Mouse (Mus musculus): ENCODE measurements at regions not wholly inside any gene's neighbourhood (a gene's known extent, or its start where the extent isn't known, plus 50 kb on each side); places are given as distances from the start of the nearest gene placed in this dataset.

GRCm38 (mm10) chr1:63977956-63978355 is 144.1 kb downstream of the Klf7 start:
- Histone ChIP-seq H3K27me3 (replicated peaks) (no peaks in the 10 kb centered on the region), H3K4me2 (no peak overlapping the region), H3K27ac (no peak overlapping the region), H3K4me1 (peaks cover 7% of the 10 kb centered on the region; the same call in 1 of the 2 replicates), H3K9me3 (no peaks in the 10 kb centered on the region), H3K36me3 (replicated peaks) (no peaks in the 10 kb centered on the region), H3K4me3 (no peak overlapping the region), H3K9ac (no peak overlapping the region)
- WGBS, result 51% methylated on average over 7 of the region's 7 CpGs
- ATAC-seq (replicated peaks), result no peak

DNA sequence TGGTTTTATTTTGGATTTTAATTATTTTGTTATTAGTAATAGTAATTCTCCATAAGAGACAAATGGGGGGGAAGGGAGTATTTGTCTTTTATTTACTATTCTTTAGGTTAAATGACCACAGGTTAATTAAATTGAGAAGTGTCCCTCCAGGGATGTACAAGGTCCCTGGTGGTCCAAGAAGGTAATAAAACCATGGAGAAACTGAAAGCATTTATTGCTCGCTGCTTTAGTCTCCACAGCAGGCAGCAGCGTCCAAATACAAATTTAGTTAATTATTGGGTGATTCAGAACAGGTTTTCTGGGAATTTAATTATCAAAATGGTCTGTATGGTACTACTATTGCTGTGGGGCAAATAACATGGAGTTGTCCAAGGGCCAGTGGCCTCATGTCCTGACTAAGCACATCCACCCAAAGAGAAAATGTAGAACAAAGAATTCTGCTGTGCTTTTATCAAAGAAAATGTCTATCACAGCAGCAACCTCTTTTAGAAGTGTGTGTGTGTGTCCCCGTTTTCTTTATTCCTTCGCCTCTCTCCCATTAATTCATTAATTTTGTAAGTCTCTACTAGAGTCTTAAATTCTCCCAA is 144.7 kb downstream of the Klf7 start:
- H3K27me3 ChIP-seq (replicated peaks), result no peaks in the 10 kb centered on the region
- no peaks in the 10 kb centered on the region for H3K9me3 ChIP-seq
- no peak overlapping the region for H3K27ac ChIP-seq
- no peak overlapping the region for H3K9ac ChIP-seq
- WGBS, result 62% methylated on average over 4 of the region's 4 CpGs
- H3K36me3 ChIP-seq (replicated peaks), result no peaks in the 10 kb centered on the region
- H3K4me3 ChIP-seq, result no peak overlapping the region
- H3K4me1 ChIP-seq, result peaks cover 7% of the 10 kb centered on the region; the same call in 1 of the 2 replicates
- H3K4me2 ChIP-seq, result no peak overlapping the region
- ATAC-seq (replicated peaks), result no peak

- H3K36me3 ChIP-seq (replicated peaks), result no peaks in the 10 kb centered on the region
- H3K4me2 ChIP-seq, result no peak overlapping the region
- peaks cover 7% of the 10 kb centered on the region; the same call in 1 of the 2 replicates for H3K4me1 ChIP-seq
- no peak overlapping the region for H3K4me3 ChIP-seq
- ATAC-seq (replicated peaks), result no peak
- H3K27me3 ChIP-seq (replicated peaks), result no peaks in the 10 kb centered on the region
- 61% methylated on average over 4 of the region's 4 CpGs for WGBS
- no peak overlapping the region for H3K9ac ChIP-seq
- no peak overlapping the region for H3K27ac ChIP-seq
- no peaks in the 10 kb centered on the region for H3K9me3 ChIP-seq
Observed at GRCm38 (mm10) chr1:63976862-63977261, 145.2 kb downstream of the Klf7 start.

- Histone ChIP-seq H3K27ac (no peak overlapping the region), H3K9ac (no peak overlapping the region), H3K36me3 (replicated peaks) (no peaks in the 10 kb centered on the region), H3K4me1 (no peaks in the 10 kb centered on the region), H3K4me3 (no peak overlapping the region), H3K27me3 (replicated peaks) (no peaks in the 10 kb centered on the region), H3K4me2 (no peak overlapping the region), H3K9me3 (no peaks in the 10 kb centered on the region)
- WGBS, result 94% methylated on average over 11 of the region's 11 CpGs
- ATAC-seq (replicated peaks), result no peak
Observed at GRCm38 (mm10) chr1:63967849-63968248, 154.2 kb downstream of the Klf7 start.

DNA sequence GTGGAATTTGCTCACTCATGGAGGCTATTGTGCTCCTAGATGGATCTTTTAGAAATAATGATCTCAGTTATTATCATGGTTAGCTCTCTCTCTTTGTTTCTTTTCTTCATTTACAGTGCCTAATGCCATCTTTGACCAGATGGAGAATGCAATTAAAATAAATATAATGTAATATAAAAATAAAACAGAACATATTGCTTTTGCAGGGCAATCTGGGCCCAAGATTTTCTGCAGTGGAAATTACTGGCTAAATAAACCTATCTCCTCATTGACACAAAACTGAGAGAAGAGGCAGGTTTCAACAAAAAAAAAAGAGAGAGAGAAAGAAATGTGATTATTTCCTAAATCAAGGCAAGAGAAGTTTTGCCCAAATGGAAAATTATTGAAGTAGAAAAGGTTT is 156.6 kb downstream of the Klf7 start:
- H3K9ac ChIP-seq, result no peak overlapping the region

GRCm38 (mm10) chr1:63964519-63964918 is 157.6 kb downstream of the Klf7 start:
- Histone ChIP-seq H3K27ac (no peak overlapping the region), H3K4me3 (no peak overlapping the region), H3K9ac (no peak overlapping the region), H3K27me3 (replicated peaks) (no peaks in the 10 kb centered on the region), H3K4me2 (no peak overlapping the region), H3K36me3 (replicated peaks) (no peaks in the 10 kb centered on the region), H3K4me1 (no peaks in the 10 kb centered on the region), H3K9me3 (no peaks in the 10 kb centered on the region)
- ATAC-seq (replicated peaks), result no peak
- 78% methylated on average over 1 of the region's 1 CpGs for WGBS

More for the DNA sequence above, 156.6 kb downstream of the Klf7 start:
- Histone ChIP-seq H3K4me2 (no peak overlapping the region), H3K36me3 (replicated peaks) (no peaks in the 10 kb centered on the region), H3K4me3 (no peak overlapping the region), H3K27ac (no peak overlapping the region), H3K9me3 (no peaks in the 10 kb centered on the region), H3K27me3 (replicated peaks) (no peaks in the 10 kb centered on the region), H3K4me1 (no peaks in the 10 kb centered on the region)
- ATAC-seq (replicated peaks), result no peak

- no peak for ATAC-seq (replicated peaks)
- no peak overlapping the region for H3K4me2 ChIP-seq
Observed at GRCm38 (mm10) chr1:63955701-63956355, 166.3 kb downstream of the Klf7 start.

GRCm38 (mm10) chr1:63954876-63955513 is 167.1 kb downstream of the Klf7 start:
- Histone ChIP-seq H3K9me3 (no peaks in the 10 kb centered on the region), H3K4me2 (no peak overlapping the region), H3K36me3 (replicated peaks) (no peaks in the 10 kb centered on the region), H3K27me3 (replicated peaks) (no peaks in the 10 kb centered on the region), H3K4me1 (peaks cover 12% of the 10 kb centered on the region; the same call in 1 of the 2 replicates), H3K4me3 (no peak overlapping the region), H3K27ac (no peak overlapping the region), H3K9ac (no peak overlapping the region)
- no peak for ATAC-seq (replicated peaks)
- 92% methylated on average over 6 of the region's 6 CpGs for WGBS

More at GRCm38 (mm10) chr1:63955701-63956355, 166.3 kb downstream of the Klf7 start:
- 94% methylated on average over 4 of the region's 4 CpGs for WGBS
- Histone ChIP-seq H3K36me3 (replicated peaks) (no peaks in the 10 kb centered on the region), H3K4me3 (no peak overlapping the region), H3K4me1 (peaks cover 12% of the 10 kb centered on the region; the same call in 1 of the 2 replicates), H3K9ac (no peak overlapping the region), H3K27ac (no peak overlapping the region), H3K27me3 (replicated peaks) (no peaks in the 10 kb centered on the region), H3K9me3 (no peaks in the 10 kb centered on the region)

GRCm38 (mm10) chr1:63954172-63954571 is 167.9 kb downstream of the Klf7 start:
- Histone ChIP-seq H3K9me3 (no peaks in the 10 kb centered on the region), H3K4me2 (no peak overlapping the region), H3K9ac (no peak overlapping the region), H3K4me3 (no peak overlapping the region), H3K27me3 (replicated peaks) (no peaks in the 10 kb centered on the region), H3K36me3 (replicated peaks) (no peaks in the 10 kb centered on the region), H3K4me1 (peaks cover 12% of the 10 kb centered on the region; the same call in 1 of the 2 replicates), H3K27ac (no peak overlapping the region)
- ATAC-seq (replicated peaks), result no peak
- WGBS, result 66% methylated on average over 2 of the region's 2 CpGs

DNA sequence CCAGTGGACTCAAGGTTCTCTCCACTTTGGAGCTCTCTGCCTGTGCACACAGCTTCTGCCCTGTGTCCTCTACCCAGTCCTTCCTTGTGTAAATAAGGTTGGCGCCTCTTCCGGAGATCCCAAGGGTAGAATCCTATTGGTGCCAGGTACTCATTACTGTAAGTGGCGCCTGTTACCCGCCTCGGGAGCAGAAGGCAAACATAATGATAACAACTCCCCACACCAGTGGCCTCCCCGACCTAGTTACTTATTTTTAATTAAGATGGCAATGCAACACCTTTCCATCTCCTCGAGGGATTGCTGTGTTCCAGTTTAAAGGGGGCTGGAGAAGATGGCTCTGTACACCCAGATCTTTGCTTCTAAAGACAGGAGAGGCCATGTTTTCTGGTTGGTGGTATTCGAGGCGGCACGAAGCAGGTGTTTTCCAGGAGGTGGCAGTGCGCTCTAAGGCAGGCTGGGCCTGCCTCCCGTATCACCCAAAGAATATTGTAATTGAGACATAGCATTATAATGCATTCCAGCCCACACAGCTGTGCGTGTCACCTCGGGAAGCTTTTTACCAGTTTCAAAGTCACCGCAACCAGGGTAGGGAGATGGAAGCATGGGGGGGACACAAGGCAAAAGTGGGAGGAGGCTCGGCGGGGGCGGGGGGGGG is 168.7 kb downstream of the Klf7 start:
- no peaks in the 10 kb centered on the region for H3K36me3 ChIP-seq (replicated peaks)
- H3K27ac ChIP-seq, result no peak overlapping the region
- 0 out of 2 replicates have a peak overlapping the region, but pooled peaks have one; percentile 18 for H3K4me2 ChIP-seq
- ATAC-seq (replicated peaks), result peak; percentile 91
- H3K4me3 ChIP-seq, result no peak overlapping the region
- 52% methylated on average over 18 of the region's 18 CpGs for WGBS
- no peak overlapping the region for H3K9ac ChIP-seq
- H3K4me1 ChIP-seq, result peaks cover 12% of the 10 kb centered on the region; the same call in 1 of the 2 replicates
- no peaks in the 10 kb centered on the region for H3K27me3 ChIP-seq (replicated peaks)
- no peaks in the 10 kb centered on the region for H3K9me3 ChIP-seq

DNA sequence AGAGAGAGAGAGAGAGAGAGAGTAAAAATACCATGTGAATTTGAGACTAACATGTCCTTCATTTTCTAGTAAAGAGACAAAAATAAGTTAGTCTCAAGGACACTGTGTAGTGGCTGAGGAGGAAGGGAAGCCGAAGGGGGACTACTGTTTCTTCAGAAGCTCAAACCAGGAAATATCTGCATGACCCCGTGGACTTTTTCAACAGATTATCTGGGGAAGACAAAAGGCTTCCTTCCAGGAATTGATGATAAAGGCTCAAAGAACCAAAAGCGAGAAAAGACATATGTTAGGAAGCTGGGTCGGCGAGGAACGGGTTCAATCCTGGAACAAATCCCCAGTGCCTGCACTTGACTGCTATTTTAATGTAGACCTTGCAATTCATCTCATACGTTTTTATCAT is 170.4 kb downstream of the Klf7 start:
- Histone ChIP-seq H3K9me3 (no peaks in the 10 kb centered on the region), H3K27ac (no peak overlapping the region; the same call in 1 of the 2 replicates), H3K9ac (no peak overlapping the region), H3K4me1 (peaks cover 12% of the 10 kb centered on the region; the same call in 1 of the 2 replicates), H3K27me3 (replicated peaks) (no peaks in the 10 kb centered on the region), H3K36me3 (replicated peaks) (no peaks in the 10 kb centered on the region), H3K4me3 (no peak overlapping the region), H3K4me2 (no peak overlapping the region)
- WGBS, result 59% methylated on average over 7 of the region's 7 CpGs
- no peak for ATAC-seq (replicated peaks)

- no peaks in the 10 kb centered on the region for H3K9me3 ChIP-seq
- H3K27me3 ChIP-seq (replicated peaks), result no peaks in the 10 kb centered on the region
- peaks cover 5% of the 10 kb centered on the region; the same call in 1 of the 2 replicates for H3K4me1 ChIP-seq
- no peak overlapping the region for H3K9ac ChIP-seq
- ATAC-seq (replicated peaks), result no peak
- H3K27ac ChIP-seq, result no peak overlapping the region
- H3K4me3 ChIP-seq, result no peak overlapping the region
- WGBS, result 77% methylated on average over 1 of the region's 1 CpGs
- no peaks in the 10 kb centered on the region for H3K36me3 ChIP-seq (replicated peaks)
- H3K4me2 ChIP-seq, result no peak overlapping the region
Observed at GRCm38 (mm10) chr1:63947278-63947677, 174.8 kb downstream of the Klf7 start.

All from midbrain, embryonic 15.5 days (tissue).